Mouse (Mus musculus) retina, embryonic 14.5 days (tissue): ENCODE measurements around the gene Selplg.

ENCODE experiments used
- DNase-seq: peaks from one replicate; pipeline ENCODE4 v3.0.0-alpha.2; 2015; ENCODE audit warnings: low spot score

The Selplg gene

GRCm38 (mm10) chr5:113854494-113854893 is 22.1 kb upstream of the Selplg start:
- peak; percentile 88 for DNase-seq

- no peak for DNase-seq
These were observed 21.1 kb upstream of the Selplg start for GRCm38 (mm10) chr5:113853541-113853940.

GRCm38 (mm10) chr5:113852463-113852862 is 20.0 kb upstream of the Selplg start:
- no peak for DNase-seq

DNA sequence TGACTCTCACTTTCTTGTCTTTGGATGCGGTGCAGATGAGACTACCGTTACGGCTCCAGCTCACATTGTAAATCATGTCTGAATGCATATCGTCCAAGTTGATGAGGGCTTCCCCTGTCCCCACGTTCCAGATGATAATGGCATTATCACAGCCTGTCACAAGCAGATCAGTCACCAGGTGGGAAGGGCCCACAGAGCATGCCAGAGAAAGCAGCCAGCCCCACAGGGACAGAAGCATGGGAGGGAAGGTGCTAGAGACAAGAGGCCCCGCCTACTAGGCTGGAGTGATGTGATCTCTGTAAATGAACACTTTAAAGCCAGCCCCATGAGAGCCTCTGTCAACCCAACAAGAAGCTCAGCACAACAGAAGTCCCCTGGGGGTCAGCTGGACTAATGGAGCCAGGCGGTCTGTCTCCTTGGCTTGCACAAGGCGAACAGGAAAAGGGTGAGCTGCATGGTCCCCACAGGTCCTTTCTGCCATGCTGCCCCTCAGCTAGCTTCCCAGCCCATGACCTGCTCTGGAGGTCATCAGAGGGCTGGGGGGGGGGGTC is 18.3 kb upstream of the Selplg start:
- DNase-seq: no peak

- no peak for DNase-seq
These were observed 15.2 kb upstream of the Selplg start for GRCm38 (mm10) chr5:113847636-113848035.

DNA sequence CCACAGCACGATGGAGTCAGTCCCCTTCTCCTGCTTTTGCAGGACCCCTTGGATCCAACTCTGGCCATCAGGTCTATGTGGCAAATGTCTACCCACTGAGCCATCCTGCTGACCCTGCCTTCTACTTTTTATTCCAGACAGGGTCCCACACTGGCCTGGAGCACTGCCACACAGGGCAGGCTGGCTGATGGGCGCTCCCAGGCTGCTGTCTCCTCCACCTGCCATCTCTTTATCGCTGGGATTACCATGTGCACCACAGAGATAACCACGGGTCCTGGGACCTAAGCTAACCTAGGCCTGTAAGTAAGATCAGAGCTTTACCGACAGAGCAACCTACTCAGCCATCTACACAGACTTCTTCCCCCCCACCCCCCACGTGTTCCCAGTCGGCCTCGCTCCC is 14.2 kb upstream of the Selplg start:
- no peak for DNase-seq

GRCm38 (mm10) chr5:113845627-113846026 is 13.2 kb upstream of the Selplg start:
- no peak for DNase-seq

DNA sequence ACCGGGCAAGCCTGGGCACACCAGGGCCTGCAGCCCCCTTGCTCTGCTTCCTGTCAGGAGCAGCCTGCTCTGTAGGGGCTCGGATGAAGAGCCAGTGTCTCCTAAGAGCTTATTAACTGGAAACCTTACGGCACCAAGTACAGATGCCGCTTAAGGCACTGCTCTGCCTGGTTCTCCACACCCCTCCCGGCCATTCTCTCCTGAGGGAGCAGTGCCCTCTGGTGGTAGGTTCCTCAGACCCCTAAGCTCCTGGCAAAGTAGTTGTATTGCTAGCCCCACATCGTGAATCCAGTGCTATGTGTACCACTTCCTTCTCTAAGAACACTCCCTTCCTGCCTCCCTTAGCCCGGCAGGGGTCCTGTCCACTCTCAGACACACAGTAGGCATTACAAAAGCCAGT is 12.3 kb upstream of the Selplg start:
- peak; percentile 72 for DNase-seq

GRCm38 (mm10) chr5:113844106-113844505 is 11.7 kb upstream of the Selplg start:
- no peak for DNase-seq

DNA sequence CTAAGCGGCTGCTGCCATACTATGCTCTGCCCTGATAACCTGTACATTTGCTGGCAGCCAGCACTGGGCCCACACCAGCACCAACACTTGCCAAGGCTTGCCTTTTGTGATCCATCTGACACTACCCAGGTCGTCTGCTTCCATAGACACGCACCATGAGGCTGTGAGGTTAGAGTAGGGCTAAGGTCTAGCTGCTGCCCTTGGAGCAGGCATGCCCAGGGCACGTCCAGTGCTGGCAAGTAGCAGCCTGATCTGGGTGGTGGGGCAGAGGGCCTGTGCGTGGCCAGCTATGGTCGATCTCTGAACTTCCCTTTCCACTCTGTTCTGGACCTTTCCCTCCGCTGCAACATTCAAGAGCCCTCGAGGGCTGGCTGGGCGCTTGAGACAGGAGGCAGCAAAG is 10.5 kb upstream of the Selplg start:
- DNase-seq: no peak

DNA sequence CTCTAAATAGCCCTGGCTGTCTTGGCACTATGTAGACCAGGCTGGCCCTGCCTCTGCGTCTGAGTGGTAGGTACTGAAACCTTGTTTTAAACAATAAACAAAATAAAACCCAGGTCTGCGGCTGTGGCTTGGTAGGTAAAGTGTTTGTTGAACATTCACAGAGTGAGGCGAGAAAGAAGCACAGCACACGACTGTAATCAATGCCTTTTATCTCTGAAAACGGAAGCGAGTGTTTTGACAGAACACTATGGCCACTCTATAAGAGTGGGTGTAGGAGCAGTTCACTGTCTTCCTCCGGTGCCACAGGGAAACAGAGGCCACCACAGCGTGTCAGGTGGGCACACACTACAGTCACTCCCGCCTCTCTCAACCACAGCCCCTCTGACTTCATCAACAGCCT is 9.8 kb upstream of the Selplg start:
- DNase-seq: no peak

- DNase-seq: no peak
These were observed 9.1 kb upstream of the Selplg start for GRCm38 (mm10) chr5:113841243-113842225.

DNA sequence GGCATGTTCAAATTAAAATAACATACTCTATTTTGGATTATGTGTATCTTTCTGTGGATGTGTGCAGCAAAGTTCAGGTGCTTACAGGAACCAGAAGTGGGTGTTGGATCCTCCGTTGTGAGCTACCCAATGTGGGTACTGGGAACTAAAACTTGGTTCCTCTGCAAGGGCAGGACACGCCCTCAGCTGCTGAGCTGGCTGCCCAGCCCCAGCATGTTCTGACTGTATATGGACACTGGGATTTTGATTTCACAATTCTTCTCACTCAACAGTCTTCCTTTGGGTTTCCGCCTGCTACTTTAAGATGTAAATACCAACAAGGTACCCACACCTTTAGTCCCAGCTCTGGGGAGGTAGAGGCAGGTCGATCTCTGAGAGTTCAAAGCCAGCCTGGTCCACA is 8.0 kb upstream of the Selplg start:
- no peak for DNase-seq

DNA sequence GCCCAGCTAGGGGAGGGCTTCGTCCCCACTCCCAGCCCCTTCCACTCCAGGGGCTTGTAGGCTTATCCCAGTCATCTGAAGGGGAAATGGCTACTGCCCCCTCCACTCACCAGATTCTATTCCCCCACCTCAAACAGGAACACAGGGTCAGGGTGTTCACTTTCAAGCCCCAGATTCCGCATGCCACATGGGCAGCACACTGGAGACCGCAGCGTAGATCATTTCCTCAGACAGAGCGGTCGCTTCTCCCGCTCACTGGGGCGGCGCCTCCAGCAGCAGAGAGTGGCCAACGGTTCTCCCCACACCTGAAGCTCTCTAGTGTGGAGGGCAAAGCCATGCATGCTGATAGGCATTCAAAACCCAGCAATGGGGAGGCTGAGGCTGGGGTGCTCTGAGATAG is 4.5 kb upstream of the Selplg start:
- DNase-seq: no peak

DNA sequence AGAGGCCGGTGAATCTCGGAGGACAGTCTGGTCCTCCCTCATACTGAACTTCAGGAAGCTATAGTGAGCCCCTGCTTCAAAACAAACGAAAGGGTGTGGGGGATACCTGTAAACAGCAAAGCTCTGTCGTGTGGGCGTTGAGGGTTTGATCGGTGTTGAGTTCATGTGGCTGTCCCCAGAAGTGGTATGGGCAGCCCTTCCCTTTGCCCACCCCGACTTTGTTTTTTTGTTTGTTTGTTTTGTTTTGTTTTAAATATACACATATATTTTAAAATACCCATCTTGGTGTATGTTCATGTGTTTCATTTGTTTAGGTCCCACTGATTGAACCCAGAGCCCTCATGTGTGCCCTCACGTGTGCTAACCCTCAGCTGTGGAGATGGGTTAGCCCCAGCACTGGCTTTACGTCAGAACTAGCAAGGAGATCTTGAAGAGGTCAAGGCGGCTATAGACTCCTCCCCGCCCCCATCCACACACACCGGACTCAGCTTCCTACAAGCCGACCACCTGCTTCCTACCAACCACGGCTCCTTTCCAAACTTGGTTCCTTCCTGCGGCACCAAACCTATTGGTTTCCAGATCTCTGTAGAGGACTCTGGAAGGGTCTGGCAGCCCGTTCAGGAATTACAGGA is 988 bp upstream of the Selplg start:
- DNase-seq: no peak

DNA sequence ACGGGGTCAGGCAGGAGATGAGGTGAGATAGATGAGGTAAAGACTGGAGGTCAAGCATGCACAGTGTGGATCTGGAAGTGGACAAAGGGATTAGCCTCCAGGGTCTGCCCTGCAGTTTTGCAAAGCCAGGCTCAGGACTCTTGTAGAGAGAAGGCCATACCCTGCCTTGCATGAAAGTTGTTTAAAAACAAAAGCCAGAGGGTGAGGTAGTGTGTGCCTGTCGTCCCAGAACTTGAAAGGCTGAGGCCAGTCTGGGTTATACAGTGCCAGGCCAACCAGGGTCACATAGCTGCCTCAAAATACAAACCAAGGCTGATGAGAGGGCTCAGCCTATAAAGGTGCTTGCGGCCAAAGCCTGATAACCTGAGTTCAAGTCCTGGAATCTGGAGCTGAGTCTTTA is 703 bp downstream of the Selplg start:
- DNase-seq: no peak

- DNase-seq: no peak
These were observed 1.6 kb downstream of the Selplg start for GRCm38 (mm10) chr5:113830796-113831195.

GRCm38 (mm10) chr5:113830292-113830643 is 2.2 kb downstream of the Selplg start:
- no peak for DNase-seq

DNA sequence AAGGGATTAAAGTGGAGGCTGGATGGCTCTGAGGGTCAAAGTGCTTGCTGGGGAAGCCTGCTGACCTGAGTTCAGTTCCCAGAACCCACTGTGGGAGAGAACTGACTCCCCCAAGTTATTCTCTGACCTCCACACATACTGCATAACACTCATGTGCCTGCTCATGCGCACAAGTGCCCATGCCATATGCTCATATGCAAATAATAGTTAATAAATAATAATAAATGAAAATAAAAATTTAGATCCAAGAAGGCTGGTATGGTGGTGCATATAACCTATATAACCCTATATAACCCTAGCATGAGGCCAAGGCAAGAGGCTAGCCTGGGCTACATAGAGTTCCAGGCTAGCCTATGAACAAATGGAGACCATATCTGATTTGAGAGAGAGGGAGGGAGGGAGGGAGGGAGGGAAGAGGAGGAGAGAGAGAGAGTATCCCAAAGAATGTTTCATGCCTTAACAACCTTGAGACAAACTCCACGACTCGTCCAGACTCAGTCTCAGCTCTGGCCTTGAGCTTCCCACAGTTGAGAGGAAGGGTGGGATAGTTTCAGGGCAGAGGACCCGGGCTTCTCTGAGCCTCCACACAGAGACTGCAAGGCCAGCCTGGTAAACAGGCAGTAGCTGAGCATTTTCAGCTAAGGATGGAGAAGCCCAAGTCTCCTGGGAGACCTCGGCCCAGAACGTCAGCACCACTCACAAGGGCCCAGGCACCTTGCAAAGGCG is 2.7 kb downstream of the Selplg start:
- DNase-seq: no peak

DNA sequence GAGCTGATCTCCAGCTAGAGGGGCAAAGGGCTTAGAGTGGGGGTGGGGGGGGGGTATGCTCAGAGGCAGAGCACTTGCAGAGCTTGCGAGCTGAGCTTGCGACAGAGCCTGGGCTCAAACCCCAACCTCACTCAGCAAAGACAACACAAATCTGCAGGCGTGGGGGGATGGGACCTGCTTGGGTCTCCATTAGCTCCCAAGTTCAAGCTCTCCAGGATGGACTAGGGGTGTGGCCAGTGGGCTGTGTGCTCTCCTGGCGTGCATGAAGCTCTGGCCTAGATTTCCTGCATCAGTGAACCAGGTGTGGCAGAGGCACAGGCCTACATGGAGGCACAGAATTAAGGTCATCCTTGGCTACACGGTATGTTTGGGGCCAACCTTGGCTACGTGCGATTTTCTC is 4.0 kb downstream of the Selplg start:
- no peak for DNase-seq

DNA sequence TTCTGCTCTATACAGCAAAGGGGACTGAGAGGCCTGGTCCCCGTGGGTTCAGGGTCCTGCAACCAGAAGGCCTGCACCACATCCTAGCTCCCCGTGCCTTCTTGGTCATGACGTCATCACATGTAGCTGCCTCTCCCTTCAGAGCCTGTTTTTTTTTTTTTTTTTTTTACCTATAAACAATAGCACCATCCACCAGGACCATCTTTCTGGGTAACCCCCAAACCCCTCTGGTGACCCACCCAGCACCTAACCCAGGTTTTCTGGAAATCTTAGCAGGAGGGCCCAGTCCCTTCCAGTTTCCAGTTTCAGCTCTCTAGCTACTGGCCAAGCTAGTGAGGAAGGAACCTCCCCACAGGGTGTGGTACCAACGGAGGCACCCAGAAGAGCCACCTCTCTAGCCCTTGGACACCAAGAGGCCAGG is 4.4 kb downstream of the Selplg start:
- DNase-seq: no peak

- DNase-seq: no peak
These were observed 5.8 kb downstream of the Selplg start for GRCm38 (mm10) chr5:113826619-113827018.

DNA sequence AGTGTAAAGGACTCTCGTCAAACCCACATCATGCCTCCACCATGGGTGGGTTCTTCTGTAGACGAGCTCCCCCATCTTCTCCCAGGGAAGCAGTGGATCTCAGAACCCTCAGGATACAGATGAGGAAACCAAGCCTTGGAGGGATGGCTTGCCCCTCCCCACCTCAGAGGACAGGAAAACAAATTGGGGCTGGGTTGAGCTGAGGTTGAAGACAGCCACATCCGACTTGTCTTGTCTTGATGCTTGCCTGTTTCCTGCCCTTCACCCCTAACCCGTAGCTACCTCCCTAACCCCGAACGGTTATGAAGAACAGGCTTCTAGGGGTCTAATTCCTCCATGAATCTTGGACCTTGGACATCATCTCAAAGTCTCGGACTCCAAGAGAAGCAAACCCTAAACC is 6.9 kb downstream of the Selplg start:
- DNase-seq: no peak
